Mouse (Mus musculus) midbrain, embryonic 10.5 days (tissue): ENCODE data around the gene Bod1l. TPM values are rescaled to one million over a fixed set of nuclear protein-coding genes. Genes with fewer than 3 reads are reported as not detected.
A peak's percentile ranks its signal among the peaks of the same experiment; 100 is the strongest.

Experiments used
- DNase-seq: peaks from one replicate; pipeline ENCODE4 v3.0.0-alpha.2; 2017; ENCODE audit warnings: low spot score
- H3K27ac ChIP-seq: fragments of 300-500 bp; sonication (generic); replicated peaks from 2 replicates; pipeline ENCODE4 v1.5.1; 2016; ENCODE audit warnings: mild to moderate bottlenecking
- H3K27me3 ChIP-seq: fragments of 300-500 bp; sonication (generic); 2 replicates; pipeline ENCODE4 v1.6.1; 2016; ENCODE audit warnings: low read depth, mild to moderate bottlenecking; ENCODE audit not compliant: poor library complexity, severe bottlenecking
- H3K36me3 ChIP-seq: fragments of 300-500 bp; sonication (generic); 2 replicates; pipeline ENCODE4 v1.6.1; 2016; ENCODE audit warnings: mild to moderate bottlenecking, moderate library complexity
- H3K4me1 ChIP-seq: fragments of 300-500 bp; sonication (generic); 2 replicates; pipeline ENCODE4 v1.6.1; 2016
- H3K4me3 ChIP-seq: fragments of 300-500 bp; sonication (generic); 2 replicates; pipeline ENCODE4 v1.5.1; 2016; ENCODE audit warnings: mild to moderate bottlenecking, moderate library complexity
- H3K9me3 ChIP-seq: fragments of 300-500 bp; sonication (generic); replicated peaks from 2 replicates; pipeline ENCODE4 v1.6.1; 2016; ENCODE audit warnings: mild to moderate bottlenecking
- WGBS: fragments of 180-500 bp; shearing (Covaris S2); methylation state at CpG from one replicate; pipeline ENCODE4 v1.1.7; 2016; 5-methylcytosine and 5-hydroxymethylcytosine counted together
- polyA plus RNA-seq: library from polyadenylated mRNA; unstranded; fragments of >200 nt; fragmentation: Nextera tagmentation; extraction: Ambion mirVana; gene quantifications from 2 replicates; pipeline ENCODE4 v1.2.1, GENCODE M21; 2016

Gene Bod1l
- polyA plus RNA-seq, 1 experiment from 2014 or later = 15.6 TPM

GRCm38 (mm10) chr5:41762141-41762946 is 81.8 kb downstream of the Bod1l start:
- Histone ChIP-seq H3K36me3 (no peaks in the 10 kb centered on the region), H3K4me3 (peak overlapping the region; percentile 56), H3K27ac (no peak overlapping the region), H3K9me3 (no peaks in the 10 kb centered on the region), H3K27me3 (peaks cover 100% of the 10 kb centered on the region), H3K4me1 (peaks cover 48% of the 10 kb centered on the region)
- DNase-seq = peak; percentile 60
- under 1% methylated on average over 27 of the region's 27 CpGs for WGBS

DNA sequence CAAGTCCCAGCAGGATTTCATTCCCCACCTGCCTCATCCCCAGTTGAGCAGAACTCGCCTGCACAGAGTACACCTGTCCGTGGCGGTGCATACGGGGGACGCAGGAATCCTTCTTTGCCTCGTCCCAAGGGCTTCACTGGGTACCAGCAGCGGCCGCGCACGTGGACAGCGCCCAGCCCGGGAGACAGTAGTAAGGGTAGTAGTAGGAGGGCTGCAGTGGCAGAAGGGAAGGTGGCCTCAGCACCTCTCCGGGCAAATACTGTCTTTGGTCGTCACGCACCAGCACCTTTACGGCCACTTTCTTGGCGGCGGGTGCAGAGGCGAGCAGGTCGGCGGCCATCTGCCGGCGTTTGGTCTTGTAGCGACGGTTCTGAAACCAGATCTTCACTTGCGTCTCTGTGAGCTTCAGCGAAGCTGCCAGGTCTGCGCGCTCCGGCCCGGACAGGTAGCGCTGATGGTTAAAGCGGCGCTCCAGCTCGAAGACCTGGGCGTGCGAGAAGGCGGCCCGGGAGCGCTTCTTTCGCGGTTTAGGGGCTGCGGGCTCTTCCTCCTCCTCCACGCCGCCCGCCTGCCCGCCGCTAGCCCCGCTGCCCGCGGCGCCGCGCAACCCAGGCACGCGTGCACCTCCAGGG is 82.5 kb downstream of the Bod1l start:
- Histone ChIP-seq H3K27ac (no peak overlapping the region), H3K4me3 (peak overlapping the region; percentile 32), H3K27me3 (peaks cover 100% of the 10 kb centered on the region), H3K4me1 (peaks cover 41% of the 10 kb centered on the region), H3K36me3 (no peaks in the 10 kb centered on the region), H3K9me3 (no peaks in the 10 kb centered on the region)
- WGBS = under 1% methylated on average over 51 of the region's 56 CpGs
- peak; percentile 44 for DNase-seq

- 3% methylated on average over 22 of the region's 22 CpGs for WGBS
- Histone ChIP-seq H3K4me3 (peak overlapping the region; percentile 32; the same call in 1 of the 2 replicates), H3K27me3 (peaks cover 100% of the 10 kb centered on the region), H3K27ac (no peak overlapping the region), H3K4me1 (peaks cover 38% of the 10 kb centered on the region), H3K36me3 (no peaks in the 10 kb centered on the region), H3K9me3 (no peaks in the 10 kb centered on the region)
- peak; percentile 51 for DNase-seq
Observed at GRCm38 (mm10) chr5:41760831-41761508, 83.1 kb downstream of the Bod1l start.

- Histone ChIP-seq H3K9me3 (no peaks in the 10 kb centered on the region), H3K4me3 (no peak overlapping the region), H3K36me3 (no peaks in the 10 kb centered on the region), H3K4me1 (peaks cover 43% of the 10 kb centered on the region), H3K27ac (no peak overlapping the region), H3K27me3 (peaks cover 100% of the 10 kb centered on the region)
- 2% methylated on average over 8 of the region's 8 CpGs for WGBS
- no peak for DNase-seq
Observed at GRCm38 (mm10) chr5:41760071-41760470, 84.0 kb downstream of the Bod1l start.

GRCm38 (mm10) chr5:41758671-41759639 is 85.2 kb downstream of the Bod1l start:
- Histone ChIP-seq H3K27me3 (peaks cover 100% of the 10 kb centered on the region), H3K4me3 (no peak overlapping the region), H3K27ac (no peak overlapping the region), H3K36me3 (no peaks in the 10 kb centered on the region), H3K4me1 (peaks cover 43% of the 10 kb centered on the region), H3K9me3 (no peaks in the 10 kb centered on the region)
- WGBS = 3% methylated on average over 19 of the region's 19 CpGs
- peak; percentile 44 for DNase-seq

- peaks cover 27% of the 10 kb centered on the region for H3K4me1 ChIP-seq
- DNase-seq = no peak
- 4% methylated on average over 5 of the region's 5 CpGs for WGBS
- no peak overlapping the region for H3K4me3 ChIP-seq
- H3K27ac ChIP-seq = no peak overlapping the region
- H3K27me3 ChIP-seq = peaks cover 100% of the 10 kb centered on the region
- no peaks in the 10 kb centered on the region for H3K36me3 ChIP-seq
- H3K9me3 ChIP-seq = no peaks in the 10 kb centered on the region
Observed at GRCm38 (mm10) chr5:41757338-41757737, 86.8 kb downstream of the Bod1l start.

GRCm38 (mm10) chr5:41756396-41756795 is 87.7 kb downstream of the Bod1l start:
- Histone ChIP-seq H3K4me1 (peaks cover 20% of the 10 kb centered on the region), H3K4me3 (no peak overlapping the region), H3K27ac (no peak overlapping the region), H3K9me3 (no peaks in the 10 kb centered on the region), H3K27me3 (peaks cover 100% of the 10 kb centered on the region), H3K36me3 (no peaks in the 10 kb centered on the region)
- no peak for DNase-seq
- WGBS = 4% methylated on average over 4 of the region's 4 CpGs

DNA sequence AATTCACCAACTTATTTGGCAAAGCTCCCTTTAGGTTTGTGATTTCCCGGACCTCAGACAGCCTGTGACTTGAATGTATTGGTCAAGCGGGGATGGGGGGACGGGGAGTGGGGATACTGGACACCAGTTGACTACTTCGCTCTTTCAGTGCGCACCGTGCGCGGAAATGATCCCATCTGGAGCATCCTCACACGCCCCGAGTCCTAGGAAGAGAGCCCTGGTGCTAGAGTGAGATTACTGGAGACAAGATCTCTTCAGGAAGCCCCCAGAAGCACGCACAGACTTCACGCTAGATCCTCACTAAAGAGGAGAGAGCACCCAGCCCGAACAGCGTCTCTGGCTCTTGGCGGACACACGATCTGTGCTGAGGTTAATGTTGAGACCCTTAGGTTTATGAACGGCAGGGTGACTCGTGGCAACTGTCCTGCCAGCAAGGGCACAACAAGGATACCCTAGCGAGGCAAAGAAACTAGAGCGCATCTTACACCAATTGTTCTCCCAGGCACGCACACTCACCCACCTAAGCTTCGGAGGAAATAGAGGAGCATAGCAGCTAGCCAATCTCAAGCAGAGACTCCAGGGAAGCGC is 88.6 kb downstream of the Bod1l start:
- Histone ChIP-seq H3K27ac (no peak overlapping the region), H3K4me3 (no peak overlapping the region), H3K36me3 (no peaks in the 10 kb centered on the region), H3K4me1 (peaks cover 15% of the 10 kb centered on the region), H3K9me3 (no peaks in the 10 kb centered on the region), H3K27me3 (peaks cover 100% of the 10 kb centered on the region)
- DNase-seq = peak; percentile 52
- under 1% methylated on average over 23 of the region's 23 CpGs for WGBS

- peaks cover 15% of the 10 kb centered on the region for H3K4me1 ChIP-seq
- no peak overlapping the region for H3K27ac ChIP-seq
- H3K36me3 ChIP-seq = no peaks in the 10 kb centered on the region
- WGBS = 2% methylated on average over 16 of the region's 16 CpGs
- H3K27me3 ChIP-seq = peaks cover 100% of the 10 kb centered on the region
- H3K9me3 ChIP-seq = no peaks in the 10 kb centered on the region
- 0 out of 2 replicates have a peak overlapping the region, but pooled peaks have one; percentile 7 for H3K4me3 ChIP-seq
- no peak for DNase-seq
Observed at GRCm38 (mm10) chr5:41754836-41755235, 89.3 kb downstream of the Bod1l start.

- under 1% methylated on average over 17 of the region's 17 CpGs for WGBS
- DNase-seq = peak; percentile 39
- H3K36me3 ChIP-seq = no peaks in the 10 kb centered on the region
- H3K9me3 ChIP-seq = no peaks in the 10 kb centered on the region
- H3K4me1 ChIP-seq = peaks cover 15% of the 10 kb centered on the region
- H3K27me3 ChIP-seq = peaks cover 100% of the 10 kb centered on the region
- no peak overlapping the region for H3K27ac ChIP-seq
- no peak overlapping the region for H3K4me3 ChIP-seq
Observed at GRCm38 (mm10) chr5:41754226-41754775, 89.8 kb downstream of the Bod1l start.

DNA sequence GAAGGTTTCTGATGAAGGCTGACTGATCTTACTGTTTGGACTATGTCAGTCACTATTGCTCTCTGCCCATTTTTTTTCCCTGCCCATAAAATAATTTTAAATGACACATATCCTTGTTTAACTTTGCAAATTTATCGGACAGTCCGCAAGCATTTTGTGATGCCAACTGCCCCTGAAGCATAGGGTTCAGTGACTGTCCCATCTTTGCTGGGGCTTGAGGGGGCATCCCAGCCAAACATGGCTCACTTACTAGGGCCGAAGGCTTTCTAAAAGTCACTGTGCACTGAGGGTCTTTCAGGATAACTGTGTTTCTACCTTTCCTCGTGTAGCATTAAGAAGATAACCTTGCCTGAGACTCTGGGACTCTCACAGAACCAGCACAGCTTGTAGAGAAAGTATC is 91.4 kb downstream of the Bod1l start:
- Histone ChIP-seq H3K9me3 (no peaks in the 10 kb centered on the region), H3K27ac (no peak overlapping the region), H3K4me1 (peaks cover 18% of the 10 kb centered on the region), H3K36me3 (no peaks in the 10 kb centered on the region), H3K27me3 (peaks cover 100% of the 10 kb centered on the region), H3K4me3 (no peak overlapping the region)
- DNase-seq = no peak
- 33% methylated on average over 4 of the region's 4 CpGs for WGBS
